Mouse (Mus musculus) neural tube, embryonic 14.5 days (tissue): ENCODE results near the gene Bok. TPM values are rescaled to one million over a fixed set of nuclear protein-coding genes. Genes with fewer than 3 reads are reported as not detected.

Experiments used
- ATAC-seq: fragments of 200-750 bp; cut with Nextera tagmentation; 2 replicates; pipeline ENCODE4 v1.8.0; 2017; ENCODE audit warnings: low read depth, mild to moderate bottlenecking, moderate TSS enrichment, moderate library complexity
- H3K27ac ChIP-seq: fragments of 300-500 bp; sonication (generic); 2 replicates; pipeline ENCODE4 v1.5.1; 2014; ENCODE audit warnings: low read depth, mild to moderate bottlenecking, control low read depth, low read length, moderate library complexity, mixed read lengths
- H3K27me3 ChIP-seq: fragments of 300-500 bp; sonication (generic); 2 replicates; pipeline ENCODE4 v1.6.1; 2014; ENCODE audit warnings: low read length; ENCODE audit not compliant: control insufficient read depth, insufficient read depth
- H3K36me3 ChIP-seq: fragments of 300-500 bp; sonication (generic); 2 replicates; pipeline ENCODE4 v1.6.1; 2014; ENCODE audit warnings: low read length, mixed read lengths; ENCODE audit not compliant: control insufficient read depth, insufficient read depth
- H3K4me1 ChIP-seq: fragments of 300-500 bp; sonication (generic); 2 replicates; pipeline ENCODE4 v1.6.1; 2014; ENCODE audit warnings: low read length; ENCODE audit not compliant: control insufficient read depth, insufficient read depth
- H3K4me2 ChIP-seq: fragments of 300-500 bp; sonication (generic); 2 replicates; pipeline ENCODE4 v1.6.1; 2014; ENCODE audit warnings: mild to moderate bottlenecking, low read depth, low read length, control low read depth
- H3K4me3 ChIP-seq: fragments of 300-500 bp; sonication (generic); 2 replicates; pipeline ENCODE4 v1.5.1; 2014; ENCODE audit warnings: low read depth, low read length, control low read depth, mixed read lengths
- H3K9ac ChIP-seq: fragments of 300-500 bp; sonication (generic); replicated peaks from 2 replicates; pipeline ENCODE4 v1.6.1; 2014; ENCODE audit warnings: low read depth, mild to moderate bottlenecking, control low read depth, low read length, mixed read lengths
- H3K9me3 ChIP-seq: fragments of 300-500 bp; sonication (generic); 2 replicates; pipeline ENCODE4 v1.6.1; 2016; ENCODE audit warnings: low read length; ENCODE audit not compliant: control insufficient read depth
- WGBS: fragments of 180-500 bp; shearing (Covaris S2); extraction: QIAGEN DNeasy Blood & Tissue Kit; methylation state at CpG from one replicate; pipeline ENCODE4 v1.1.7; 2014; 5-methylcytosine and 5-hydroxymethylcytosine counted together
- polyA plus RNA-seq: library from polyadenylated mRNA; unstranded; fragments of >200 nt; fragmentation: Nextera tagmentation; extraction: Ambion mirVana; gene quantifications from 2 replicates; pipeline ENCODE4 v1.2.1, GENCODE M21; 2014

Gene Bok
- polyA plus RNA-seq, 1 experiment from 2014 or later, result 82.7 TPM

GRCm38 (mm10) chr1:93694966-93695365 lies 9.5 kb downstream of the Bok start:
- Histone ChIP-seq H3K9ac (no peak overlapping the region), H3K4me2 (no peak overlapping the region), H3K4me1 (no peaks in the 10 kb centered on the region), H3K9me3 (no peaks in the 10 kb centered on the region), H3K36me3 (no peaks in the 10 kb centered on the region), H3K27me3 (no peaks in the 10 kb centered on the region), H3K27ac (no peak overlapping the region), H3K4me3 (no peak overlapping the region)
- WGBS, result 89% methylated on average over 6 of the region's 6 CpGs
- ATAC-seq, result no peak

- no peak for ATAC-seq
- WGBS, result 21% methylated on average over 3 of the region's 3 CpGs
These were observed 11.9 kb downstream of the Bok start for GRCm38 (mm10) chr1:93697317-93697716.

GRCm38 (mm10) chr1:93699159-93699558 lies 13.7 kb downstream of the Bok start:
- Histone ChIP-seq H3K36me3 (peaks cover 3% of the 10 kb centered on the region; the same call in 1 of the 2 replicates), H3K9ac (no peak overlapping the region), H3K27me3 (no peaks in the 10 kb centered on the region), H3K27ac (no peak overlapping the region), H3K4me2 (no peak overlapping the region), H3K4me3 (no peak overlapping the region), H3K4me1 (no peaks in the 10 kb centered on the region), H3K9me3 (no peaks in the 10 kb centered on the region)
- no peak for ATAC-seq
- WGBS, result 78% methylated on average over 4 of the region's 4 CpGs

More at GRCm38 (mm10) chr1:93697317-93697716, 11.9 kb downstream of the Bok start:
- H3K4me1 ChIP-seq, result no peaks in the 10 kb centered on the region
- H3K4me2 ChIP-seq, result no peak overlapping the region
- no peak overlapping the region for H3K4me3 ChIP-seq
- H3K27me3 ChIP-seq, result no peaks in the 10 kb centered on the region
- H3K9me3 ChIP-seq, result no peaks in the 10 kb centered on the region
- no peaks in the 10 kb centered on the region for H3K36me3 ChIP-seq
- no peak overlapping the region for H3K27ac ChIP-seq
- H3K9ac ChIP-seq, result no peak overlapping the region

- Histone ChIP-seq H3K9me3 (no peaks in the 10 kb centered on the region), H3K4me2 (no peak overlapping the region), H3K27ac (no peak overlapping the region), H3K9ac (no peak overlapping the region), H3K4me1 (no peaks in the 10 kb centered on the region), H3K27me3 (no peaks in the 10 kb centered on the region), H3K36me3 (peaks cover 11% of the 10 kb centered on the region; the same call in 1 of the 2 replicates), H3K4me3 (no peak overlapping the region)
- WGBS, result 89% methylated on average over 1 of the region's 1 CpGs
- no peak for ATAC-seq
These were observed 16.6 kb downstream of the Bok start for GRCm38 (mm10) chr1:93702106-93702505.

GRCm38 (mm10) chr1:93703472-93704048 lies 18.1 kb downstream of the Bok start:
- no peaks in the 10 kb centered on the region for H3K27me3 ChIP-seq
- H3K9ac ChIP-seq, result no peak overlapping the region
- H3K27ac ChIP-seq, result no peak overlapping the region
- WGBS, result 93% methylated on average over 10 of the region's 10 CpGs
- H3K4me3 ChIP-seq, result no peak overlapping the region
- ATAC-seq, result no peak
- no peak overlapping the region for H3K4me2 ChIP-seq
- H3K4me1 ChIP-seq, result no peaks in the 10 kb centered on the region
- peaks cover 11% of the 10 kb centered on the region; the same call in 1 of the 2 replicates for H3K36me3 ChIP-seq
- H3K9me3 ChIP-seq, result no peaks in the 10 kb centered on the region

- no peaks in the 10 kb centered on the region for H3K4me1 ChIP-seq
- no peak overlapping the region for H3K4me3 ChIP-seq
- WGBS, result 86% methylated on average over 9 of the region's 9 CpGs
- H3K9me3 ChIP-seq, result no peaks in the 10 kb centered on the region
- H3K27me3 ChIP-seq, result no peaks in the 10 kb centered on the region
- peaks cover 11% of the 10 kb centered on the region; the same call in 1 of the 2 replicates for H3K36me3 ChIP-seq
- no peak for ATAC-seq
- no peak overlapping the region for H3K9ac ChIP-seq
- no peak overlapping the region for H3K4me2 ChIP-seq
- H3K27ac ChIP-seq, result no peak overlapping the region
These were observed 18.9 kb downstream of the Bok start for GRCm38 (mm10) chr1:93704341-93704740.

- ATAC-seq, result no peak
- H3K9ac ChIP-seq, result no peak overlapping the region
- 75% methylated on average over 3 of the region's 3 CpGs for WGBS
These were observed 19.9 kb downstream of the Bok start for GRCm38 (mm10) chr1:93705389-93705788.

GRCm38 (mm10) chr1:93716166-93716565 lies 30.7 kb downstream of the Bok start:
- Histone ChIP-seq H3K4me3 (no peak overlapping the region), H3K27me3 (no peaks in the 10 kb centered on the region), H3K9ac (no peak overlapping the region), H3K36me3 (0 out of 2 replicates have a peak, but pooled peaks cover 6% of the 10 kb centered on the region), H3K4me1 (no peaks in the 10 kb centered on the region), H3K4me2 (no peak overlapping the region), H3K27ac (no peak overlapping the region), H3K9me3 (no peaks in the 10 kb centered on the region)
- ATAC-seq, result no peak
- WGBS, result 97% methylated on average over 2 of the region's 2 CpGs

More at GRCm38 (mm10) chr1:93705389-93705788, 19.9 kb downstream of the Bok start:
- no peak overlapping the region for H3K27ac ChIP-seq
- H3K27me3 ChIP-seq, result no peaks in the 10 kb centered on the region
- H3K4me3 ChIP-seq, result no peak overlapping the region
- no peaks in the 10 kb centered on the region for H3K4me1 ChIP-seq
- peaks cover 11% of the 10 kb centered on the region; the same call in 1 of the 2 replicates for H3K36me3 ChIP-seq
- H3K9me3 ChIP-seq, result no peaks in the 10 kb centered on the region
- H3K4me2 ChIP-seq, result no peak overlapping the region

GRCm38 (mm10) chr1:93721557-93721956 lies 36.1 kb downstream of the Bok start:
- ATAC-seq, result no peak
- Histone ChIP-seq H3K4me1 (no peaks in the 10 kb centered on the region), H3K36me3 (peaks cover 6% of the 10 kb centered on the region; the same call in 1 of the 2 replicates), H3K27ac (no peak overlapping the region), H3K9ac (no peak overlapping the region), H3K9me3 (no peaks in the 10 kb centered on the region), H3K27me3 (no peaks in the 10 kb centered on the region), H3K4me2 (no peak overlapping the region), H3K4me3 (no peak overlapping the region)
- WGBS, result 72% methylated on average over 7 of the region's 7 CpGs
